Mouse (Mus musculus): ENCODE results near the gene Aspdh. TPM values are rescaled to one million over a fixed set of nuclear protein-coding genes. Genes with fewer than 3 reads are reported as not detected.

The Aspdh gene
- total and polyA plus RNA-seq, 2 experiments from 2014 or later, result 3.1 to 15.5 TPM

- no peaks in the 10 kb centered on the region for H3K9me3 ChIP-seq (ENCODE audit: low read length)
- H3K4me1 ChIP-seq (ENCODE audit: insufficient read depth, low read length), result peaks cover 23% of the 10 kb centered on the region
- WGBS, result 83% methylated on average over 1 of the region's 1 CpGs
- H3K9ac ChIP-seq (replicated peaks; ENCODE audit: low read length), result 0 out of 2 replicates have a peak overlapping the region, but pooled peaks have one; percentile 13
- no peak overlapping the region for H3K4me2 ChIP-seq (ENCODE audit: low read depth, low read length)
- DNase-seq (ENCODE audit: low spot score) (no peak), ATAC-seq (no peak)
- peaks cover 3% of the 10 kb centered on the region; the same call in 1 of the 2 replicates for H3K36me3 ChIP-seq (ENCODE audit: insufficient read depth, low read length)
- H3K27me3 ChIP-seq (ENCODE audit: insufficient read depth, low read length), result no peaks in the 10 kb centered on the region
- peak overlapping the region; percentile 98 for H3K27ac ChIP-seq
- no peak for TF ChIP-seq CTCF (IDR thresholded peaks at IDR 0.05; ENCODE audit: low read depth)
- no peak overlapping the region for H3K4me3 ChIP-seq (ENCODE audit: low read length)
Observed at GRCm38 (mm10) chr7:44440479-44440878, 24.7 kb upstream of the Aspdh start.

GRCm38 (mm10) chr7:44441180-44441579 is 24.0 kb upstream of the Aspdh start:
- TF ChIP-seq CTCF (IDR thresholded peaks at IDR 0.05; ENCODE audit: low read depth), result peak; percentile 30; the same call in 1 of the 2 replicates
- ATAC-seq, result no peak; the same call in 1 of the 2 replicates
- Histone ChIP-seq H3K27ac (peak overlapping the region; percentile 98), H3K4me2 (ENCODE audit: low read depth, low read length) (peak overlapping the region; percentile 93), H3K9ac (replicated peaks; ENCODE audit: low read length) (peak overlapping the region; percentile 93), H3K4me1 (ENCODE audit: insufficient read depth, low read length) (peaks cover 29% of the 10 kb centered on the region), H3K9me3 (ENCODE audit: low read length) (no peaks in the 10 kb centered on the region), H3K27me3 (ENCODE audit: insufficient read depth, low read length) (no peaks in the 10 kb centered on the region), H3K4me3 (ENCODE audit: low read length) (peak overlapping the region; percentile 71), H3K36me3 (ENCODE audit: insufficient read depth, low read length) (peaks cover 5% of the 10 kb centered on the region; the same call in 1 of the 2 replicates)
- WGBS, result 17% methylated on average over 1 of the region's 1 CpGs
- no peak for DNase-seq (ENCODE audit: low spot score)

GRCm38 (mm10) chr7:44441648-44442109 is 23.5 kb upstream of the Aspdh start:
- Histone ChIP-seq H3K27ac (peak overlapping the region; percentile 98), H3K4me1 (ENCODE audit: insufficient read depth, low read length) (peaks cover 34% of the 10 kb centered on the region), H3K4me3 (ENCODE audit: low read length) (peak overlapping the region; percentile 71), H3K9ac (replicated peaks; ENCODE audit: low read length) (peak overlapping the region; percentile 93), H3K36me3 (ENCODE audit: insufficient read depth, low read length) (peaks cover 5% of the 10 kb centered on the region; the same call in 1 of the 2 replicates), H3K27me3 (ENCODE audit: insufficient read depth, low read length) (no peaks in the 10 kb centered on the region), H3K9me3 (ENCODE audit: low read length) (no peaks in the 10 kb centered on the region), H3K4me2 (ENCODE audit: low read depth, low read length) (peak overlapping the region; percentile 93)
- ATAC-seq (peak; percentile 84), DNase-seq (ENCODE audit: low spot score) (peak; percentile 89)
- under 1% methylated on average over 8 of the region's 14 CpGs for WGBS
- no peak for TF ChIP-seq CTCF (IDR thresholded peaks at IDR 0.05; ENCODE audit: low read depth)

GRCm38 (mm10) chr7:44442407-44442821 is 22.8 kb upstream of the Aspdh start:
- Histone ChIP-seq H3K9ac (replicated peaks; ENCODE audit: low read length) (peak overlapping the region; percentile 93), H3K4me2 (ENCODE audit: low read depth, low read length) (peak overlapping the region; percentile 93), H3K36me3 (ENCODE audit: insufficient read depth, low read length) (peaks cover 5% of the 10 kb centered on the region; the same call in 1 of the 2 replicates), H3K27ac (peak overlapping the region; percentile 98), H3K27me3 (ENCODE audit: insufficient read depth, low read length) (no peaks in the 10 kb centered on the region), H3K4me1 (ENCODE audit: insufficient read depth, low read length) (peaks cover 35% of the 10 kb centered on the region), H3K9me3 (ENCODE audit: low read length) (no peaks in the 10 kb centered on the region), H3K4me3 (ENCODE audit: low read length) (peak overlapping the region; percentile 71)
- WGBS, result under 1% methylated on average over 14 of the region's 14 CpGs
- DNase-seq (ENCODE audit: low spot score) (peak; percentile 80), ATAC-seq (peak; percentile 33)
- no peak for TF ChIP-seq CTCF (IDR thresholded peaks at IDR 0.05; ENCODE audit: low read depth)

GRCm38 (mm10) chr7:44443268-44444173 is 21.7 kb upstream of the Aspdh start:
- peak overlapping the region; percentile 93 for H3K9ac ChIP-seq (replicated peaks; ENCODE audit: low read length)
- peak overlapping the region; percentile 71 for H3K4me3 ChIP-seq (ENCODE audit: low read length)
- H3K27ac ChIP-seq, result peak overlapping the region; percentile 98
- peak overlapping the region; percentile 93 for H3K4me2 ChIP-seq (ENCODE audit: low read depth, low read length)
- TF ChIP-seq CTCF (IDR thresholded peaks at IDR 0.05; ENCODE audit: low read depth), result peak; percentile 68
- peak; percentile 82 for DNase-seq (ENCODE audit: low spot score)
- no peaks in the 10 kb centered on the region for H3K9me3 ChIP-seq (ENCODE audit: low read length)
- peaks cover 7% of the 10 kb centered on the region for H3K36me3 ChIP-seq (ENCODE audit: insufficient read depth, low read length)
- WGBS, result 3% methylated on average over 20 of the region's 20 CpGs
- ATAC-seq, result peak; percentile 61
- peaks cover 35% of the 10 kb centered on the region for H3K4me1 ChIP-seq (ENCODE audit: insufficient read depth, low read length)
- H3K27me3 ChIP-seq (ENCODE audit: insufficient read depth, low read length), result no peaks in the 10 kb centered on the region

- H3K36me3 ChIP-seq (ENCODE audit: insufficient read depth, low read length), result peaks cover 18% of the 10 kb centered on the region
- no peak for TF ChIP-seq CTCF (IDR thresholded peaks at IDR 0.05; ENCODE audit: low read depth)
- peak overlapping the region; percentile 93 for H3K4me2 ChIP-seq (ENCODE audit: low read depth, low read length)
- no peak for ATAC-seq
- DNase-seq (ENCODE audit: low spot score), result no peak
- peak overlapping the region; percentile 71 for H3K4me3 ChIP-seq (ENCODE audit: low read length)
- peak overlapping the region; percentile 93 for H3K9ac ChIP-seq (replicated peaks; ENCODE audit: low read length)
- H3K4me1 ChIP-seq (ENCODE audit: insufficient read depth, low read length), result peaks cover 35% of the 10 kb centered on the region
- H3K27ac ChIP-seq, result peak overlapping the region; percentile 37; the same call in 1 of the 2 replicates
- H3K9me3 ChIP-seq (ENCODE audit: low read length), result no peaks in the 10 kb centered on the region
- H3K27me3 ChIP-seq (ENCODE audit: insufficient read depth, low read length), result no peaks in the 10 kb centered on the region
- WGBS, result 29% methylated on average over 29 of the region's 29 CpGs
Observed at GRCm38 (mm10) chr7:44444886-44445527, 20.2 kb upstream of the Aspdh start.
